Mouse (Mus musculus) megakaryocyte, embryonic 14.5 days (primary cell): ENCODE results near the gene Sv2c.

Source experiments
- FLI1 ChIP-seq: IDR thresholded peaks from 2 replicates; pipeline ENCODE4 v1.6.1; 2012; ENCODE audit warnings: low read length, inconsistent platforms, mixed read lengths
- GATA1 ChIP-seq: IDR thresholded peaks from 3 replicates; pipeline ENCODE4 v1.6.1; 2012; ENCODE audit warnings: mixed read lengths, low read length, inconsistent platforms, borderline replicate concordance

- TF ChIP-seq GATA1: no peak
- no peak for TF ChIP-seq FLI1
Measured at GRCm38 (mm10) chr13:95909244-95909643, 223.1 kb downstream of the Sv2c start.
